Mouse (Mus musculus) liver, postnatal 0 days (tissue): Measurements from ENCODE around the gene Mum1. TPM values are rescaled to one million over a fixed set of nuclear protein-coding genes. Genes with fewer than 3 reads are reported as not detected.

ENCODE experiments used
- ATAC-seq: fragments of 200-750 bp; cut with Nextera tagmentation; 2 replicates; pipeline ENCODE4 v1.8.0; 2017; ENCODE audit warnings: mild to moderate bottlenecking, moderate library complexity
- DNase-seq: peaks from one replicate; pipeline ENCODE4 v3.0.0-alpha.2; 2016
- H3K27ac ChIP-seq: fragments of 300-500 bp; sonication (generic); 2 replicates; pipeline ENCODE4 v1.5.1; 2014; ENCODE audit warnings: antibody characterized with exemption, moderate library complexity, mild to moderate bottlenecking, low read depth
- H3K27me3 ChIP-seq: fragments of 300-500 bp; sonication (generic); 2 replicates; pipeline ENCODE4 v1.6.1; 2014; ENCODE audit warnings: low read length, control low read depth, mixed read lengths; ENCODE audit not compliant: insufficient read depth
- H3K36me3 ChIP-seq: fragments of 300-500 bp; sonication (generic); replicated peaks from 2 replicates; pipeline ENCODE4 v1.6.1; 2014; ENCODE audit warnings: mild to moderate bottlenecking, control low read depth, low read length, moderate library complexity, mixed read lengths; ENCODE audit not compliant: insufficient read depth
- H3K4me1 ChIP-seq: fragments of 300-500 bp; sonication (generic); 2 replicates; pipeline ENCODE4 v1.6.1; 2014; ENCODE audit warnings: antibody characterized with exemption, mild to moderate bottlenecking, control low read depth; ENCODE audit not compliant: insufficient read depth
- H3K4me2 ChIP-seq: fragments of 300-500 bp; sonication (generic); 2 replicates; pipeline ENCODE4 v1.6.1; 2014; ENCODE audit warnings: low read depth, mild to moderate bottlenecking, low read length, moderate library complexity, mixed read lengths
- H3K4me3 ChIP-seq: fragments of 300-500 bp; sonication (generic); 2 replicates; pipeline ENCODE4 v1.5.1; 2014; ENCODE audit warnings: low read depth, low read length
- H3K9ac ChIP-seq: fragments of 300-500 bp; sonication (generic); replicated peaks from 2 replicates; pipeline ENCODE4 v1.6.1; 2014; ENCODE audit warnings: mild to moderate bottlenecking, moderate library complexity
- H3K9me3 ChIP-seq: fragments of 300-500 bp; sonication (generic); 2 replicates; pipeline ENCODE4 v1.6.1; 2016; ENCODE audit warnings: mild to moderate bottlenecking, control low read depth, low read length, mixed read lengths
- CTCF ChIP-seq: sonication (generic); IDR thresholded peaks from 2 replicates; pipeline ENCODE4 v1.5.1; 2016; ENCODE audit warnings: antibody characterized with exemption, low read depth
- EP300 ChIP-seq: IDR thresholded peaks from 2 replicates; pipeline ENCODE4 v1.6.1; 2016; ENCODE audit warnings: antibody characterized with exemption, low read depth, mild to moderate bottlenecking
- WGBS: fragments of 180-500 bp; shearing (Covaris S2); extraction: QIAGEN DNeasy Blood & Tissue Kit; methylation state at CpG from one replicate; pipeline ENCODE4 v1.1.7; 2014; ENCODE audit not compliant: insufficient replicate concordance; 5-methylcytosine and 5-hydroxymethylcytosine counted together
- polyA plus RNA-seq: library from polyadenylated mRNA; unstranded; fragments of >200 nt; fragmentation: Nextera tagmentation; extraction: Ambion mirVana; gene quantifications from 2 replicates; pipeline ENCODE4 v1.2.1, GENCODE M21; 2015

The Mum1 gene
- polyA plus RNA-seq, 1 experiment from 2014 or later = 13.3 TPM

DNA sequence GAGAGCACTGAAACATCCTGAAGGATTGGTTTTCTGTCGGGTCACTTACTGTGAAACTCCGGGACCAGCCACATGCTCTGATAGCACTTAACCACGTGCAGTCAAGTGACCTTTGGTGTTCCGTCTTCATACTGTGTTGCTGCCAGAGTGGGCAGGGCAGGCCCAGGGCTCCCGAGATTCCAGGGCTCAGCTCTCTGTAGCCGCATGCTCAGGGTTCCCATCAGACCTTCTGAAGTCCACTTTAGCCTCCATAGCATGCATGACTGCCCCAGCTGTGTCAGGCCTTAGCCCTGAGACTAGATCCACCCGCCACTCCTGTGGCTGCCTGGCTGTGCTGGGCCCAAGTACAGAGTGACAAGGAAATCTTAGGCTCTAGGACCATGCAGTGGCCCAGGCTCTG lies 55.1 kb downstream of the Mum1 start:
- TF ChIP-seq CTCF (no peak), EP300 (no peak)
- 62% methylated on average over 7 of the region's 7 CpGs for WGBS
- peak overlapping the region; percentile 59 for H3K27ac ChIP-seq
- H3K4me3 ChIP-seq = no peak overlapping the region
- no peaks in the 10 kb centered on the region for H3K27me3 ChIP-seq
- DNase-seq = no peak
- H3K4me2 ChIP-seq = no peak overlapping the region
- peaks cover 77% of the 10 kb centered on the region for H3K36me3 ChIP-seq
- no peaks in the 10 kb centered on the region for H3K9me3 ChIP-seq
- no peak overlapping the region for H3K9ac ChIP-seq
- ATAC-seq = peak; percentile 50
- H3K4me1 ChIP-seq = peaks cover 26% of the 10 kb centered on the region

- H3K27me3 ChIP-seq = no peaks in the 10 kb centered on the region
- peaks cover 80% of the 10 kb centered on the region for H3K36me3 ChIP-seq
- H3K4me2 ChIP-seq = no peak overlapping the region
- peak overlapping the region; percentile 59 for H3K27ac ChIP-seq
- peak; percentile 47 for ATAC-seq
- peaks cover 26% of the 10 kb centered on the region for H3K4me1 ChIP-seq
- H3K9ac ChIP-seq = 0 out of 2 replicates have a peak overlapping the region, but pooled peaks have one; percentile 30
- TF ChIP-seq CTCF = no peak
- TF ChIP-seq EP300 = no peak
- WGBS = 61% methylated on average over 8 of the region's 8 CpGs
- H3K4me3 ChIP-seq = no peak overlapping the region
- H3K9me3 ChIP-seq = no peaks in the 10 kb centered on the region
- peak; percentile 63 for DNase-seq
These were observed 55.7 kb downstream of the Mum1 start for GRCm38 (mm10) chr10:80281921-80282371.

DNA sequence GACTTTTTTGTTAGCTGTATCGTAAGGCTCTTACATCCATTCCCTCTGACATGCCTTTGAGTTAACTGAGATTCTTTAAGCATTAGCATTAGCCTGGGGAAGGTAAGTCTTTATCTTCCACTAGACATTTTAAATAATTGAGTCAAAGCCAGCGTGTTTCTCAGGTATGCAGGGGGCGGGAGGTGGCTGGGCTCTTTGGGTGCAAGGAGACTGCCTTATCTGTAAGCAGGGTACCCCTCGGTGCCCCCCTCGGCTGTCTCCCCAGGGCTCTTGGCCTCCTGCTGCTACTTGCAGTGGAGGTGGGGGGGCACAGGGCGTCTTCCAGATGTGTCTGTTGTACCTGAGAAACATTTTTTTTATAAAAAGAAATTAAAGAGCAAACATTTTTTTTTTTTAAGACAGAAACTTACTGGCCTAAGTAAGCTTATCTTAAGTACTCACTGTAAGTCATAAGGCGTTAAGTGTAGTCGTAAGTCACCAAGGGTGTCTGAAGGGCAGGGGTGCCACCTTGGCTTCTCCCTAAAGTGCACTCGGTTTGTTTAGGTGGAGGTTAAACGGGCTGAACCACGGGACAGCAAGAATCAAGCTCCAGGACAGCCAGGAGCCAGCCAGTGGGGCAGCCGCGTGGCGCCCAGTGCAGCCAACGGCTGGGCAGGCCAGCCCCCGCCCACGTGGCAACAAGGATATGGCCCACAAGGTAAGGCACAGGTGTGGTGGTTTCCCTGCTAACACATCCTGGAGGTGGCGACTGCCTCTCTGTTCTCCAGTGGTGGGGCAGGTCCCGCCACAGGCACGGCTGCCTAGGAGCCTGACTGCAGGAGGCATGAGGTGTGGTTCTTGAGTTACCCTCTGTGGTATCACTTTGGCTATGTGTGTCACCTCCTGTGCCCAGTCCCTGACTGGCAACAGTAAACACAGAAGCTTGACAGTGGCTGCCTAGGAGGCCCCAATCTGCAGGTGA lies 56.5 kb downstream of the Mum1 start:
- Histone ChIP-seq H3K36me3 (peaks cover 77% of the 10 kb centered on the region), H3K9ac (peak overlapping the region; percentile 30; the same call in 1 of the 2 replicates), H3K4me1 (peaks cover 26% of the 10 kb centered on the region), H3K4me2 (no peak overlapping the region), H3K27ac (peak overlapping the region; percentile 59), H3K27me3 (no peaks in the 10 kb centered on the region), H3K4me3 (no peak overlapping the region), H3K9me3 (no peaks in the 10 kb centered on the region)
- DNase-seq (no peak), ATAC-seq (no peak)
- WGBS = 84% methylated on average over 20 of the region's 20 CpGs
- TF ChIP-seq EP300 (no peak), CTCF (no peak)

DNA sequence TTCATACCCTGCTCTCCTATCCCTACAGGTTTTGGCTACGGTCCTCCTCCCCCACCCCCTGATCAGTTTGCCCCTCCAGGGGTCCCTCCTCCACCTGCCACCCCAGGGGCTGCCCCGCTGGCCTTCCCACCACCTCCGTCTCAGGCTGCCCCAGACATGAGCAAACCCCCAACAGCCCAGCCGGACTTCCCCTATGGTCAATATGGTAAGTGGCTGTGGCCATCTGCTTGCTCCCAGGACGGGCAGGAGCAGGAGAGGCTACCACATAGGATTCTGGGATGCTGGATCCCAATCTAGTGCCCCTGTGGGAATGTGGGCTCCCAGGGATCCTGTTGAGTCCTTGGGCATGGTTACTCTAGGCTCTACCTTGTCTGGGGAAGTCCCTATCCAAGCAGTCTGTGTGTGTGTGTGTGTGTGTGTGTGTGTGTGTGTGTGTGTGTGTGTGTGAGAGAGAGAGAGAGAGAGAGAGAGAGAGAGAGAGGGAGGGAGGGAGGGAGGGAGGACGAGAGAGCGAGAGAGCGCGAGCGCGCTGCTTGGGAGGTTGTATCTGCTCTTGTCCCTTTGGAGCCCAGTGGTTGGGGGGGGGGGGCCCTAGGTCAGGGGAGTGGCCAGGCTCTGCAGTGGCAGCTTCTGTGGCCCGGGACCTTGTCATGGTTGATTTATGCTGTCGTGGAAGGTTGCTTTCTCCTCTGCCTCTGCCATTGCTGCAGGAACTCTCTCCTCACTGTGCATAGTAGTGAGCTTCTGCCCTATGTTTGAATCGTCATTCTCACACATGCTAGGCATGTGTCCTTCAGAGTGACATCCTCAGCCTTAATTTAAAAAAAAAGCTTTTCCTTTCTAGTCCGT lies 59.2 kb downstream of the Mum1 start:
- Histone ChIP-seq H3K9ac (no peak overlapping the region), H3K4me2 (no peak overlapping the region), H3K27ac (no peak overlapping the region), H3K27me3 (no peaks in the 10 kb centered on the region), H3K36me3 (peaks cover 58% of the 10 kb centered on the region), H3K9me3 (no peaks in the 10 kb centered on the region), H3K4me1 (peaks cover 22% of the 10 kb centered on the region), H3K4me3 (no peak overlapping the region)
- no peak for TF ChIP-seq EP300
- TF ChIP-seq CTCF = no peak
- no peak for DNase-seq
- ATAC-seq = no peak
- 82% methylated on average over 12 of the region's 15 CpGs for WGBS

GRCm38 (mm10) chr10:80288097-80288496 lies 61.9 kb downstream of the Mum1 start:
- Histone ChIP-seq H3K9ac (no peak overlapping the region), H3K9me3 (no peaks in the 10 kb centered on the region), H3K4me1 (peaks cover 2% of the 10 kb centered on the region), H3K27me3 (no peaks in the 10 kb centered on the region), H3K4me2 (no peak overlapping the region), H3K36me3 (peaks cover 46% of the 10 kb centered on the region), H3K4me3 (no peak overlapping the region), H3K27ac (no peak overlapping the region)
- TF ChIP-seq EP300 = no peak
- TF ChIP-seq CTCF = no peak
- no peak for ATAC-seq
- no peak for DNase-seq
- whole genome bisulfite sequencing = 92% methylated on average over 12 of the region's 12 CpGs

DNA sequence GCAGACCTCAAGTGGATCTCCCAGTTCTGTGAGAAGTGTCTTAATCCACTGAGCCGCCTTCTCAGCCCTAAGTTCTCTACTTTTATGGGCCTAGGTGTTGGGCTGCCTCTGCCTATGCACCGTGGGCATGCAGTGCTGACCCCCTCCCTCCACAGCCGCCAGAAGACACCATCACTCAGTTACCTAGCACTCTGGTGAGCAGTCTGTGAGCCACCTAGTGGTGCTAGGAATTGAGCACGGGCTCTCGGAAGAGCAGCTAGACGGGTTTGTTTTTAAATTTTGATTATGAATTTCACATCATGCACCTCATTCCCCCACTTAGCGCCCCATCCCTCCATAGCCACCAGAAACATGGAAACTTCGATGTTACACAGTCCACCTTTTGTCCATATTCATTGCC lies 62.4 kb downstream of the Mum1 start:
- DNase-seq (no peak), ATAC-seq (no peak)
- Histone ChIP-seq H3K4me2 (no peak overlapping the region), H3K9ac (no peak overlapping the region), H3K4me1 (peaks cover 6% of the 10 kb centered on the region), H3K27ac (no peak overlapping the region), H3K27me3 (no peaks in the 10 kb centered on the region), H3K9me3 (no peaks in the 10 kb centered on the region), H3K36me3 (peaks cover 40% of the 10 kb centered on the region), H3K4me3 (no peak overlapping the region)
- TF ChIP-seq CTCF (peak; percentile 30; the same call in 1 of the 2 replicates), EP300 (no peak)
- WGBS = 74% methylated on average over 8 of the region's 8 CpGs
